Mouse (Mus musculus): ENCODE data around the gene Zbtb20. TPM values are rescaled to one million over a fixed set of nuclear protein-coding genes. Genes with fewer than 3 reads are reported as not detected.

Gene Zbtb20
- polyA plus RNA-seq (2014; fragmentation: Nextera tagmentation; extraction: Ambion mirVana) = 30.0 and 35.1 TPM in 2 replicates

- Histone ChIP-seq H3K27ac (ENCODE audit: low read length) (peak within 1 kb of the TSS; percentile 99), H3K4me3 (ENCODE audit: low read depth, low read length) (peak within 1 kb of the TSS; percentile 51), H3K36me3 (ENCODE audit: control insufficient read depth, insufficient read depth, low read length) (no peaks in the 10 kb centered on the region), H3K4me1 (ENCODE audit: control insufficient read depth, insufficient read depth, low read length) (no peaks in the 10 kb centered on the region), H3K27me3 (ENCODE audit: control insufficient read depth, insufficient read depth, low read length) (no peaks in the 10 kb centered on the region), H3K9me3 (ENCODE audit: control insufficient read depth, low read depth, low read length) (no peaks in the 10 kb centered on the region), H3K9ac (replicated peaks; ENCODE audit: low read depth, low read length) (peak within 1 kb of the TSS; percentile 69), H3K4me2 (replicated peaks; ENCODE audit: low read depth, low read length) (peak within 1 kb of the TSS; percentile 57)
- ATAC-seq (ENCODE audit: insufficient number of reproducible peaks, insufficient read depth, low FRiP score, low read depth) = no peak
- WGBS = 0% methylated on average over 8 of the region's 8 CpGs
These were observed at the start of gene Zbtb20 for GRCm38 (mm10) chr16:42875852-42875980. Gene Zbtb20 (plus strand): TSS chr16:42875881.

DNA sequence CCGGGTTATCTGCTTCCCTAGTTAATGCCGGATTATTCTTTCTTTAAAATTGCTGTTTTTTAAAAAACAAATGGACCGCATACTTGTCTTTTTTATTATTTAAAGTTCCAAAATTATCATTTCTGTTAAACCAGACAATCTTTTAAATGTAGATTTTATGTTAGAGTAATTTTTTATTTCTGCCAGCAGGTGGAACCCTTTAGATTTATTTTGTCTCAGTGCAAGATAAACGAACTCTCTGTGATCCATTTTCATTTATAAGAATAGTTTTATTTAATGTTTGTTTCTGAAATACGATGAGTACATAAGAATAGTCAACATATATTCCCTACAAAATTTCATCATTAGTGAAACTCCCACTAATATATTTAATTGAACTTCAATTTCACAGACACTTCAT lies 39.7 kb upstream of the Zbtb20 start:
- H3K36me3 ChIP-seq (ENCODE audit: control insufficient read depth, insufficient read depth, low read length) = no peaks in the 10 kb centered on the region
- no peak overlapping the region for H3K27ac ChIP-seq (ENCODE audit: low read length)
- no peaks in the 10 kb centered on the region for H3K9me3 ChIP-seq (ENCODE audit: control insufficient read depth, low read depth, low read length)
- WGBS = 68% methylated on average over 5 of the region's 5 CpGs
- no peak overlapping the region for H3K4me3 ChIP-seq (ENCODE audit: low read depth, low read length)
- no peaks in the 10 kb centered on the region for H3K4me1 ChIP-seq (ENCODE audit: control insufficient read depth, insufficient read depth, low read length)
- no peak overlapping the region for H3K4me2 ChIP-seq (replicated peaks; ENCODE audit: low read depth, low read length)
- no peak overlapping the region for H3K9ac ChIP-seq (replicated peaks; ENCODE audit: low read depth, low read length)
- ATAC-seq (ENCODE audit: insufficient number of reproducible peaks, insufficient read depth, low FRiP score, low read depth) = no peak
- H3K27me3 ChIP-seq (ENCODE audit: control insufficient read depth, insufficient read depth, low read length) = no peaks in the 10 kb centered on the region

GRCm38 (mm10) chr16:42836404-42837120 lies 39.1 kb upstream of the Zbtb20 start:
- Histone ChIP-seq H3K9ac (replicated peaks; ENCODE audit: low read depth, low read length) (no peak overlapping the region), H3K4me3 (ENCODE audit: low read depth, low read length) (no peak overlapping the region), H3K27ac (ENCODE audit: low read length) (no peak overlapping the region), H3K9me3 (ENCODE audit: control insufficient read depth, low read depth, low read length) (no peaks in the 10 kb centered on the region), H3K4me1 (ENCODE audit: control insufficient read depth, insufficient read depth, low read length) (no peaks in the 10 kb centered on the region), H3K27me3 (ENCODE audit: control insufficient read depth, insufficient read depth, low read length) (no peaks in the 10 kb centered on the region), H3K36me3 (ENCODE audit: control insufficient read depth, insufficient read depth, low read length) (no peaks in the 10 kb centered on the region), H3K4me2 (replicated peaks; ENCODE audit: low read depth, low read length) (no peak overlapping the region)
- no peak for ATAC-seq (ENCODE audit: insufficient number of reproducible peaks, insufficient read depth, low FRiP score, low read depth)
- 53% methylated on average over 2 of the region's 2 CpGs for WGBS

DNA sequence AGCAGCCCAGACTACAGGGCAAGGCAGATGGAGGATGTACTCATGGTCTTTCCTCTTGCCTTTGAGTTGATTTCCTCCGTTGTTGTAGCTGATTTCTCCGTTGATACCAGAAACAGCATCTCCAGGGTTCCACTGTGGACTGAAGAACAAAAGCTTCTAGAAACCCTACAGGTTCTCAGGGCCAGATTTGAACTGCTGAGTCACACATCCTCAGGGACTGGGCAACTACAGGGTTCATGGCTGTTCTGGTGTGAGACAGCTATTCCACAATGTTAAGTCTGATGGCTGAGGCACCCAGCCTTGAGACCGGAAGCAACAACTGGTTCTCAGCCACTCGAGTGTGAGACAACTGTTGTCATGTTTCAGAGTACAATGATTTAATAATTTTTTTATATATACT lies 37.5 kb upstream of the Zbtb20 start:
- no peaks in the 10 kb centered on the region for H3K36me3 ChIP-seq (ENCODE audit: control insufficient read depth, insufficient read depth, low read length)
- H3K9ac ChIP-seq (replicated peaks; ENCODE audit: low read depth, low read length) = no peak overlapping the region
- no peak for ATAC-seq (ENCODE audit: insufficient number of reproducible peaks, insufficient read depth, low FRiP score, low read depth)
- 89% methylated on average over 4 of the region's 4 CpGs for WGBS
- H3K4me3 ChIP-seq (ENCODE audit: low read depth, low read length) = no peak overlapping the region
- H3K9me3 ChIP-seq (ENCODE audit: control insufficient read depth, low read depth, low read length) = no peaks in the 10 kb centered on the region
- no peak overlapping the region for H3K4me2 ChIP-seq (replicated peaks; ENCODE audit: low read depth, low read length)
- H3K27me3 ChIP-seq (ENCODE audit: control insufficient read depth, insufficient read depth, low read length) = no peaks in the 10 kb centered on the region
- no peak overlapping the region for H3K27ac ChIP-seq (ENCODE audit: low read length)
- no peaks in the 10 kb centered on the region for H3K4me1 ChIP-seq (ENCODE audit: control insufficient read depth, insufficient read depth, low read length)

GRCm38 (mm10) chr16:42857564-42858183 lies 18.0 kb upstream of the Zbtb20 start:
- H3K27ac ChIP-seq (ENCODE audit: low read length) = no peak overlapping the region
- H3K27me3 ChIP-seq (ENCODE audit: control insufficient read depth, insufficient read depth, low read length) = no peaks in the 10 kb centered on the region
- no peak for ATAC-seq (ENCODE audit: insufficient number of reproducible peaks, insufficient read depth, low FRiP score, low read depth)
- H3K36me3 ChIP-seq (ENCODE audit: control insufficient read depth, insufficient read depth, low read length) = no peaks in the 10 kb centered on the region
- H3K4me3 ChIP-seq (ENCODE audit: low read depth, low read length) = no peak overlapping the region
- 40% methylated on average over 3 of the region's 3 CpGs for WGBS
- H3K4me1 ChIP-seq (ENCODE audit: control insufficient read depth, insufficient read depth, low read length) = no peaks in the 10 kb centered on the region
- no peak overlapping the region for H3K4me2 ChIP-seq (replicated peaks; ENCODE audit: low read depth, low read length)
- H3K9me3 ChIP-seq (ENCODE audit: control insufficient read depth, low read depth, low read length) = 0 out of 2 replicates have a peak, but pooled peaks cover 3% of the 10 kb centered on the region
- H3K9ac ChIP-seq (replicated peaks; ENCODE audit: low read depth, low read length) = no peak overlapping the region

DNA sequence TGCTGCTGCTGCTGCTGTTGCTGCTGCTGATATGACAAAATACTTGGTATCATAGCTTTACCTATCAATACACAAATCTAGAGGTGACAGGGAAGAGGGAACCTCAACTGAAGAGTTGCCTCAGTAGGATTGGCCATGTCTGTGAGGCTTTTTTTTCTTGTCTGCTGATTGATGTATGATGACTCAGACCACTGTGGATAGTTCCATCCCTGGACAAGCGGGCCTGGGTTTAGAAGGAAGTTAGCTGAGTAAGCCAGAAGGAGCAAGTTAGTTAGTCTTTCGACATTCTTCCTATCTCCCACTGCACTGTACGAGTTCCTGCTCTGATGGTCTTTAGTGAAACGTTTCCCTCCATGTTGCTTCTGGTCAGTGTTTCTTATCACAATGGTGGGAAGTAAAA lies 16.4 kb upstream of the Zbtb20 start:
- 78% methylated on average over 4 of the region's 4 CpGs for WGBS
- Histone ChIP-seq H3K36me3 (ENCODE audit: control insufficient read depth, insufficient read depth, low read length) (no peaks in the 10 kb centered on the region), H3K4me1 (ENCODE audit: control insufficient read depth, insufficient read depth, low read length) (no peaks in the 10 kb centered on the region), H3K4me2 (replicated peaks; ENCODE audit: low read depth, low read length) (no peak overlapping the region), H3K27ac (ENCODE audit: low read length) (no peak overlapping the region), H3K9me3 (ENCODE audit: control insufficient read depth, low read depth, low read length) (0 out of 2 replicates have a peak, but pooled peaks cover 3% of the 10 kb centered on the region), H3K4me3 (ENCODE audit: low read depth, low read length) (no peak overlapping the region), H3K9ac (replicated peaks; ENCODE audit: low read depth, low read length) (no peak overlapping the region), H3K27me3 (ENCODE audit: control insufficient read depth, insufficient read depth, low read length) (no peaks in the 10 kb centered on the region)
- ATAC-seq (ENCODE audit: insufficient number of reproducible peaks, insufficient read depth, low FRiP score, low read depth) = no peak

DNA sequence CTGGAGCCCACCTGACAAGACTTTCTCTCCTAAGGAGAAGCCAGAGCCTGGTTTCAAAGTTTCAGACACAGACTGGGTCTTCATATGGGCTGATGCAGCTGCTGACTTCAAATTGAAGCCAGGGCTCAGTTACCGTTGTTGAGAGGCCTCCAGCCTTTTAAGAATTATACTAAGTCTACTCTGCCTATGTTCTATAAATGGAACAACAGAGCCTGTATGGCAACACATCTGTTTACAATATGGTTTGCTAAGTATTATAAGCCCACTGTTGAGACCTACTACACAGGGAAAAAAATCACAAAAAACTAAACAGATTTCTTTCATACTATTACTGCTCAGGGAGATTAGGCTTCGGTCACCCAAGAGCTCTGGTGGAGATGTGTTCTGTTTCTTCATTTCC lies 12.4 kb upstream of the Zbtb20 start:
- no peaks in the 10 kb centered on the region for H3K36me3 ChIP-seq (ENCODE audit: control insufficient read depth, insufficient read depth, low read length)
- H3K27me3 ChIP-seq (ENCODE audit: control insufficient read depth, insufficient read depth, low read length) = no peaks in the 10 kb centered on the region
- no peaks in the 10 kb centered on the region for H3K9me3 ChIP-seq (ENCODE audit: control insufficient read depth, low read depth, low read length)
- 81% methylated on average over 2 of the region's 2 CpGs for WGBS
- no peak overlapping the region for H3K9ac ChIP-seq (replicated peaks; ENCODE audit: low read depth, low read length)
- no peak overlapping the region for H3K4me2 ChIP-seq (replicated peaks; ENCODE audit: low read depth, low read length)
- no peak overlapping the region for H3K27ac ChIP-seq (ENCODE audit: low read length)
- ATAC-seq (ENCODE audit: insufficient number of reproducible peaks, insufficient read depth, low FRiP score, low read depth) = no peak
- no peak overlapping the region for H3K4me3 ChIP-seq (ENCODE audit: low read depth, low read length)
- no peaks in the 10 kb centered on the region for H3K4me1 ChIP-seq (ENCODE audit: control insufficient read depth, insufficient read depth, low read length)

DNA sequence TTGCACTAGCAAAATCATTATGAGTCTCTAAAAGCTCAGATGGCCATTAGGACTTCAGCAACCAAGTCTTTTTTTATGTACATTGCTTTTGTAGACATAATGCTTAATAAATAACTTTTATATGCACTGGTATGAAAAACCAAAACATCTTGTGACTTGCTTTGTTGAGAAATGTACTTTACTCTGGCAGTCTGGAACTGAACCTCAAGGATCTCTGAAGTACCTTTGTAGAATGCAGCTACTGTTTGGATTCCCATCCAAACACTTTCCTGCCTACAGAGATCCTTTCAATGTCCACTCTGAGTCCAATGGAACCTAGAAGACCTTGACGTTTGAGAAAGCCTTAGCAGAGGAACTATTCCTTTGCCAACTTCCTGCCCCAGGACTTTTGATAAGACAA lies 9.6 kb upstream of the Zbtb20 start:
- no peak overlapping the region for H3K27ac ChIP-seq (ENCODE audit: low read length)
- H3K4me2 ChIP-seq (replicated peaks; ENCODE audit: low read depth, low read length) = no peak overlapping the region
- no peak overlapping the region for H3K9ac ChIP-seq (replicated peaks; ENCODE audit: low read depth, low read length)
- ATAC-seq (ENCODE audit: insufficient number of reproducible peaks, insufficient read depth, low FRiP score, low read depth) = no peak
- WGBS = 50% methylated on average over 1 of the region's 1 CpGs
- H3K36me3 ChIP-seq (ENCODE audit: control insufficient read depth, insufficient read depth, low read length) = no peaks in the 10 kb centered on the region
- no peaks in the 10 kb centered on the region for H3K27me3 ChIP-seq (ENCODE audit: control insufficient read depth, insufficient read depth, low read length)
- H3K4me1 ChIP-seq (ENCODE audit: control insufficient read depth, insufficient read depth, low read length) = no peaks in the 10 kb centered on the region
- H3K4me3 ChIP-seq (ENCODE audit: low read depth, low read length) = no peak overlapping the region
- no peaks in the 10 kb centered on the region for H3K9me3 ChIP-seq (ENCODE audit: control insufficient read depth, low read depth, low read length)

DNA sequence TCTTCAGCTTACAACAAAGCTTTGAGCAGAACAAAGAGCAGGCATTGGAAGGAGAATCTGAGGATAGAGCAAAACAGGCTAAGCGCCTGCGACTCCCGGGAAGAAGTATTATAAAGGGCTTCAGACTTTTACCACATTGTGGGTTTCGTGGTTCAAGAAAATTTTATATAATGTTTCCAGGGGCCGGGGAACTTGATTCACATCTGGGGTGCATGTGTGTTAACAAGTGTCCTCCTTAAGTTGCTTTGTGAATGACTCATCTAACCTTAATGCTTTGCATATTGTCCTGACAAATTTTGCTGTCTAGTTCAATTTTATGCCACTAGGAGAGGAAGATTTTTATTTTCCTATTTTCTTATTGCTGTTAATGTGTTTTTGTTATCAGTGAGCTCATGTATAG lies 3.6 kb upstream of the Zbtb20 start:
- H3K9me3 ChIP-seq (ENCODE audit: control insufficient read depth, low read depth, low read length) = no peaks in the 10 kb centered on the region
- no peak for ATAC-seq (ENCODE audit: insufficient number of reproducible peaks, insufficient read depth, low FRiP score, low read depth)
- H3K27me3 ChIP-seq (ENCODE audit: control insufficient read depth, insufficient read depth, low read length) = no peaks in the 10 kb centered on the region
- no peak overlapping the region for H3K4me2 ChIP-seq (replicated peaks; ENCODE audit: low read depth, low read length)
- no peak overlapping the region for H3K27ac ChIP-seq (ENCODE audit: low read length)
- WGBS = 92% methylated on average over 5 of the region's 5 CpGs
- H3K4me3 ChIP-seq (ENCODE audit: low read depth, low read length) = no peak overlapping the region
- no peaks in the 10 kb centered on the region for H3K36me3 ChIP-seq (ENCODE audit: control insufficient read depth, insufficient read depth, low read length)
- no peak overlapping the region for H3K9ac ChIP-seq (replicated peaks; ENCODE audit: low read depth, low read length)
- H3K4me1 ChIP-seq (ENCODE audit: control insufficient read depth, insufficient read depth, low read length) = no peaks in the 10 kb centered on the region
